Mouse (Mus musculus): ENCODE measurements around the gene Zkscan16. TPM values are rescaled to one million over a fixed set of nuclear protein-coding genes. Genes with fewer than 3 reads are reported as not detected.

Zkscan16 gene
- 5.1 and 8.6 TPM in 2 replicates for polyA plus RNA-seq (2021; fragmentation: Nextera tagmentation)
- long read RNA-seq, experiment 1, partial matches to known transcripts = 2 of 2 reads
- long read RNA-seq, experiment 1, other reads (novel, unspliced or antisense) = 0 of 2 reads
- long read RNA-seq, experiment 2, partial matches to known transcripts = 0 of 13 reads
- long read RNA-seq, experiment 2, other reads (novel, unspliced or antisense) = 12 of 13 reads

GRCm38 (mm10) chr4:58943420-58944205 lies at the start of gene Zkscan16:
Gene Zkscan16 (plus strand): TSS chr4:58943628.

GRCm38 (mm10) chr4:58912629-58913335 lies 30.6 kb upstream of the Zkscan16 start, which contains the start of gene Ecpas:
Gene Ecpas (minus strand): TSS chr4:58912749.

GRCm38 (mm10) chr4:58986540-58987190 lies 43.2 kb downstream of the Zkscan16 start, which contains the start of gene Ptgr1:
Gene Ptgr1 (minus strand): TSS chr4:58987119.

GRCm38 (mm10) chr4:58994762-58995161 lies 51.3 kb downstream of the Zkscan16 start, which contains the start of gene Dnajc25:
Gene Dnajc25 (plus strand): TSS chr4:58995062.

GRCm38 (mm10) chr4:59002948-59003805 lies 59.7 kb downstream of the Zkscan16 start, which contains the start of gene Gm20503:
Gene Gm20503 (plus strand): TSS chr4:59003210.

Other genes with a start within 250 kb of the Zkscan16 start
- not detected in 2 replicates for gene Olfr267, start 155.9 kb upstream of the Zkscan16 start, polyA plus RNA-seq (2021; fragmentation: Nextera tagmentation)
- gene Ecpas, start 30.9 kb upstream of the Zkscan16 start, polyA plus RNA-seq (2021; fragmentation: Nextera tagmentation) = 9.7 and 12.0 TPM in 2 replicates
- 2.3 and 2.8 TPM in 2 replicates for gene Ptgr1, start 43.5 kb downstream of the Zkscan16 start, polyA plus RNA-seq (2021; fragmentation: Nextera tagmentation)
- gene Dnajc25, start 51.4 kb downstream of the Zkscan16 start, polyA plus RNA-seq (2021; fragmentation: Nextera tagmentation) = 3.0 and 3.7 TPM in 2 replicates
- 1.0 and 1.9 TPM in 2 replicates for gene Gm20503, start 59.6 kb downstream of the Zkscan16 start, polyA plus RNA-seq (2021; fragmentation: Nextera tagmentation)
- gene Gng10, start 91.5 kb downstream of the Zkscan16 start, polyA plus RNA-seq (2021; fragmentation: Nextera tagmentation) = 190 and 221 TPM in 2 replicates
- not detected in 2 replicates for gene AI481877, start 195.4 kb downstream of the Zkscan16 start, polyA plus RNA-seq (2021; fragmentation: Nextera tagmentation)
- 4.7 and 5.3 TPM in 2 replicates for gene Ugcg, start 245.6 kb downstream of the Zkscan16 start, polyA plus RNA-seq (2021; fragmentation: Nextera tagmentation)

Measured in layer of hippocampus, adult 6 months (tissue).